In genomic region chr9:61695381-61695791, GRCm38 (mm10) we compare ENCODE assay signal across 8 mouse cellular contexts.
DNase-seq lines count a peak whose midpoint lies in the region; ATAC-seq and TF ChIP-seq lines count a peak whose summit lies in the region.

No protein-coding gene starts in this region.

- no peaks in the 10 kb centered on the region for H3K36me3 ChIP-seq in kidney, adult 2 months (ENCODE audit: control insufficient read depth, insufficient read depth, low read length)
- no peaks in the 10 kb centered on the region for H3K36me3 ChIP-seq in CH12.LX (replicated peaks in 1 of 2; ENCODE audit: control insufficient read depth in 1 of 2, insufficient read depth in 1 of 2, low read length in 1 of 2)
- H3K36me3 ChIP-seq in forebrain, embryonic 16.5 days (ENCODE audit: control insufficient read depth, insufficient read depth): no peaks in the 10 kb centered on the region

- H3K4me3 ChIP-seq in kidney, adult 2 months (ENCODE audit: insufficient read depth, low read depth, low read length): no peak overlapping the region
- no peak overlapping the region for H3K4me3 ChIP-seq in CH12.LX (replicated peaks in 1 of 3; ENCODE audit: low read depth in 2 of 3, low read length in 2 of 3, poor library complexity in 1 of 3)
- H3K4me3 ChIP-seq in forebrain, embryonic 16.5 days (replicated peaks; ENCODE audit: low read length): no peak overlapping the region

- TF ChIP-seq CTCF in kidney, adult 2 months (conservative IDR thresholded peaks at IDR 0.05; ENCODE audit: insufficient read depth, insufficient read length, low read depth, low read length): no peak
- TF ChIP-seq CTCF in CH12.LX (conservative IDR thresholded peaks at IDR 0.05 in 1 of 2, IDR thresholded peaks at IDR 0.05 in 1 of 2; ENCODE audit: low read depth in 2 of 2, low read length in 2 of 2): peak in 1 of 2 experiments; percentile 39; a peak in 2 of 4 replicates

- no peak overlapping the region for H3K4me2 ChIP-seq in CH12.LX (ENCODE audit: insufficient read depth, low read depth, poor library complexity, severe bottlenecking)
- H3K4me2 ChIP-seq in forebrain, embryonic 16.5 days (ENCODE audit: low read length): no peak overlapping the region

- WGBS in kidney, adult 2 months: 13% methylated on average over 9 of the region's 9 CpGs
- 8% methylated on average over 9 of the region's 9 CpGs for WGBS in forebrain, embryonic 16.5 days

- no peak for TF ChIP-seq EP300 in CH12.LX (IDR thresholded peaks at IDR 0.05; ENCODE audit: low read length)

- no peaks in the 10 kb centered on the region for H3K79me2 ChIP-seq in CH12.LX (replicated peaks; ENCODE audit: control insufficient read depth, extremely low read depth, insufficient read depth, poor library complexity, severe bottlenecking)

- peak; percentile 21 for TF ChIP-seq RAD21 in CH12.LX (IDR thresholded peaks at IDR 0.05; ENCODE audit: low read depth, low read length)

- no peaks in the 10 kb centered on the region for H3K4me1 ChIP-seq in kidney, adult 2 months (ENCODE audit: control insufficient read depth, insufficient read depth, low read length)
- H3K4me1 ChIP-seq in CH12.LX (ENCODE audit: control insufficient read depth in 1 of 2, insufficient read depth in 2 of 2): peaks cover 2 to 25% of the 10 kb centered on the region in 2 experiments; a peak in 3 of 4 replicates
- peaks cover 19% of the 10 kb centered on the region for H3K4me1 ChIP-seq in forebrain, embryonic 16.5 days (replicated peaks; ENCODE audit: control insufficient read depth, insufficient read depth, low read length)

- H3K9me3 ChIP-seq in CH12.LX (replicated peaks; ENCODE audit: low read length): peaks cover 2% of the 10 kb centered on the region
- no peaks in the 10 kb centered on the region for H3K9me3 ChIP-seq in forebrain, embryonic 16.5 days (ENCODE audit: control insufficient read depth, low read length)

- dilution Hi-C loops in CH12.LX (cut with MboI; ENCODE audit: extremely low pct_ligation_motif_present, extremely low pct_unique_long_range_greater_than_20kb, low sequenced_read_pairs): no loop called here

- peak; percentile 23 for DNase-seq in kidney, adult 2 months
- DNase-seq in kidney, adult 8-10 months: no peak
- no peak for DNase-seq in CH12.LX (ENCODE audit: extremely low read depth)
- peak; percentile 73 for DNase-seq in adrenal gland, postnatal 25 days
- DNase-seq in lung, postnatal 25 days (ENCODE audit: low spot score): peak; percentile 34
- DNase-seq in left cerebral cortex, adult 8-10 months (ENCODE audit: low spot score in 2 of 2): no peak
- DNase-seq in cerebellum, adult 8-10 months: no peak

- H3K27me3 ChIP-seq in kidney, adult 2 months (replicated peaks; ENCODE audit: control insufficient read depth, insufficient read depth, low read length): no peaks in the 10 kb centered on the region
- peaks cover 4% of the 10 kb centered on the region for H3K27me3 ChIP-seq in CH12.LX (replicated peaks)
- no peaks in the 10 kb centered on the region; the same call in 1 of the 2 replicates for H3K27me3 ChIP-seq in forebrain, embryonic 16.5 days (replicated peaks; ENCODE audit: control insufficient read depth, insufficient read depth, low read length)

- in situ Hi-C loops in CH12.LX (cut with MboI; ENCODE audit: low pct_ligation_motif_present, low pct_unique_long_range_greater_than_20kb, low sequenced_read_pairs): no loop called here

- no peak for ATAC-seq in forebrain, embryonic 16.5 days

- TF ChIP-seq POLR2A in kidney, adult 2 months (IDR thresholded peaks at IDR 0.05; ENCODE audit: low read depth, low read length): no peak
- no peak for TF ChIP-seq POLR2A in CH12.LX (IDR thresholded peaks at IDR 0.05; ENCODE audit: low read depth, low read length)

- no peak overlapping the region for H3K27ac ChIP-seq in kidney, adult 2 months (ENCODE audit: insufficient read depth, low read depth, low read length)
- no peak overlapping the region for H3K27ac ChIP-seq in CH12.LX (ENCODE audit: insufficient read depth, low read depth)
- H3K27ac ChIP-seq in forebrain, embryonic 16.5 days (ENCODE audit: low read length): no peak overlapping the region

- no peak overlapping the region for H3K9ac ChIP-seq in CH12.LX (ENCODE audit: insufficient read depth, low read depth)
- no peak overlapping the region for H3K9ac ChIP-seq in forebrain, embryonic 16.5 days (replicated peaks; ENCODE audit: low read depth, low read length)

TF ChIP-seq in CH12.LX, 34 proteins besides CTCF, POLR2A, EP300 and RAD21:
- TF ChIP-seq ELF1 (IDR thresholded peaks at IDR 0.05; ENCODE audit: low read depth, low read length): no peak
- TF ChIP-seq MAX (IDR thresholded peaks at IDR 0.05; ENCODE audit: low read length): no peak
- peak; percentile 54 for TF ChIP-seq SMC3 (IDR thresholded peaks at IDR 0.05; ENCODE audit: low read depth, low read length)

Comparison
In these comparisons a context has a peak if more than half of its experiments do, and no peak if none do; other contexts are left out.
1. DNase-seq: peak in kidney, adult 2 months (single experiment), adrenal gland, postnatal 25 days (single experiment) and lung, postnatal 25 days (single experiment); none in kidney, adult 8-10 months (0 of 2), CH12.LX (single experiment), left cerebral cortex, adult 8-10 months (0 of 2) and cerebellum, adult 8-10 months (single experiment).